Mouse (Mus musculus): ENCODE measurements around the gene 9630041A04Rik. TPM values are rescaled to one million over a fixed set of nuclear protein-coding genes. Genes with fewer than 3 reads are reported as not detected.

Gene 9630041A04Rik
- polyA plus RNA-seq, 1 experiment from 2014 or later = not detected

DNA sequence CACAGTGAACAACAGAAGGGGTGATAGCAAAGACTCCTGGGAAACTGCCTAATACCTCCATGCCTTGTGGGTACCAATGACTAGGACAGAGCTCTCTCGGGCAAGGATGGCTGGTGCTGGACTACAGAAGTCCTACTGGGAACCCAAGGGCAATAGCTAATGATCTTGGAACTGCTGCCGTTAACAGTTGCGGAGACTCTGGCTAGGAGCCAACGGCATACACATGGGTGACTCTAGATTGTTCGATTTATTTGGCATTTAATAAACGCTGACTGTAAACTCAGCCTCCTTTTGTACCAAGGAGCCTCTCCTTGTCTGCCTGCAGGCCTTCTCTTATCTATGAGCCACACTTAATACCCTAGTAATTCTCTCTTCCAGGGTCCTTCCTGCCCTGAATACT is 128.4 kb downstream of the 9630041A04Rik start:
- Histone ChIP-seq H3K4me2 (replicated peaks; ENCODE audit: low read depth, low read length) (no peak overlapping the region), H3K4me1 (ENCODE audit: control insufficient read depth, insufficient read depth, low read length) (no peaks in the 10 kb centered on the region), H3K9ac (replicated peaks; ENCODE audit: low read depth, low read length) (no peak overlapping the region), H3K4me3 (ENCODE audit: low read depth, low read length) (no peak overlapping the region), H3K27ac (ENCODE audit: low read length) (no peak overlapping the region), H3K9me3 (ENCODE audit: control insufficient read depth, low read depth, low read length) (no peaks in the 10 kb centered on the region; the same call in 1 of the 2 replicates), H3K36me3 (ENCODE audit: control insufficient read depth, insufficient read depth, low read length) (no peaks in the 10 kb centered on the region), H3K27me3 (ENCODE audit: control insufficient read depth, insufficient read depth, low read length) (no peaks in the 10 kb centered on the region)
- ATAC-seq (ENCODE audit: insufficient number of reproducible peaks, insufficient read depth, low FRiP score, low read depth) = no peak
- 72% methylated on average over 6 of the region's 6 CpGs for WGBS

DNA sequence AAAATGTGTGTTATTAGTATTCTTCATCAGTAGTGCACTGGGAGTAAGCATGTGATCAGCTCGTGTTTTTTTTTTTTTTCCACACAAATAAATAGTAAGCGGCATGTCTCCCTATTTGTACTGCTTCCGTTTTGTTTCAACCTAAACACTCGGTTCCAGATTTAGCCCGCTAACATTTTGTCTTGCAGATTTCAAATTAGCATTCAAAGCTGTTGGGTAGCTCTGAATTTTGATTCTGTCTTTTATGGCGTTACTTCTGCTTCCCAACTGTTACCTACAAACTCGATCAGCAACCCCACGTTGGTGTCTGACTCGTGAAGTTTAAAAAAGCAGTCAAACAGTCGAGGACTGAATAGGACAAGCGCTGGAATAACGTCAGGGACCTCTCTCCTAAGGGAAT is 129.2 kb downstream of the 9630041A04Rik start:
- Histone ChIP-seq H3K9ac (replicated peaks; ENCODE audit: low read depth, low read length) (no peak overlapping the region), H3K36me3 (ENCODE audit: control insufficient read depth, insufficient read depth, low read length) (no peaks in the 10 kb centered on the region), H3K4me3 (ENCODE audit: low read depth, low read length) (no peak overlapping the region), H3K27me3 (ENCODE audit: control insufficient read depth, insufficient read depth, low read length) (no peaks in the 10 kb centered on the region), H3K9me3 (ENCODE audit: control insufficient read depth, low read depth, low read length) (no peaks in the 10 kb centered on the region; the same call in 1 of the 2 replicates), H3K4me2 (replicated peaks; ENCODE audit: low read depth, low read length) (no peak overlapping the region), H3K4me1 (ENCODE audit: control insufficient read depth, insufficient read depth, low read length) (no peaks in the 10 kb centered on the region), H3K27ac (ENCODE audit: low read length) (no peak overlapping the region)
- no peak for ATAC-seq (ENCODE audit: insufficient number of reproducible peaks, insufficient read depth, low FRiP score, low read depth)
- WGBS = 85% methylated on average over 12 of the region's 12 CpGs

All from stomach, embryonic 14.5 days (tissue).